Mouse (Mus musculus) heart, postnatal 10 days (tissue): ENCODE measurements around the gene Dnajc3. TPM values are rescaled to one million over a fixed set of nuclear protein-coding genes. Genes with fewer than 3 reads are reported as not detected.
A peak's percentile ranks its signal among the peaks of the same experiment; 100 is the strongest.

Experiments used
- DNase-seq, 2 experiments: peaks; one replicate each; pipeline ENCODE4 v3.0.0; 2021
- intact Hi-C: fragments of 180-260 bp; cut with DNase I; formaldehyde crosslinking; loops from one replicate; pipeline ENCODE4 v1.15.1; 2025
- total RNA-seq, 2 experiments: library from RNA; stranded (reverse); gene quantifications; 2 replicates each; pipeline ENCODE4 v1.2.3; 2021

The Dnajc3 gene
- 10 to 100 TPM; 26.4 to 27.1 TPM for total RNA-seq

DNA sequence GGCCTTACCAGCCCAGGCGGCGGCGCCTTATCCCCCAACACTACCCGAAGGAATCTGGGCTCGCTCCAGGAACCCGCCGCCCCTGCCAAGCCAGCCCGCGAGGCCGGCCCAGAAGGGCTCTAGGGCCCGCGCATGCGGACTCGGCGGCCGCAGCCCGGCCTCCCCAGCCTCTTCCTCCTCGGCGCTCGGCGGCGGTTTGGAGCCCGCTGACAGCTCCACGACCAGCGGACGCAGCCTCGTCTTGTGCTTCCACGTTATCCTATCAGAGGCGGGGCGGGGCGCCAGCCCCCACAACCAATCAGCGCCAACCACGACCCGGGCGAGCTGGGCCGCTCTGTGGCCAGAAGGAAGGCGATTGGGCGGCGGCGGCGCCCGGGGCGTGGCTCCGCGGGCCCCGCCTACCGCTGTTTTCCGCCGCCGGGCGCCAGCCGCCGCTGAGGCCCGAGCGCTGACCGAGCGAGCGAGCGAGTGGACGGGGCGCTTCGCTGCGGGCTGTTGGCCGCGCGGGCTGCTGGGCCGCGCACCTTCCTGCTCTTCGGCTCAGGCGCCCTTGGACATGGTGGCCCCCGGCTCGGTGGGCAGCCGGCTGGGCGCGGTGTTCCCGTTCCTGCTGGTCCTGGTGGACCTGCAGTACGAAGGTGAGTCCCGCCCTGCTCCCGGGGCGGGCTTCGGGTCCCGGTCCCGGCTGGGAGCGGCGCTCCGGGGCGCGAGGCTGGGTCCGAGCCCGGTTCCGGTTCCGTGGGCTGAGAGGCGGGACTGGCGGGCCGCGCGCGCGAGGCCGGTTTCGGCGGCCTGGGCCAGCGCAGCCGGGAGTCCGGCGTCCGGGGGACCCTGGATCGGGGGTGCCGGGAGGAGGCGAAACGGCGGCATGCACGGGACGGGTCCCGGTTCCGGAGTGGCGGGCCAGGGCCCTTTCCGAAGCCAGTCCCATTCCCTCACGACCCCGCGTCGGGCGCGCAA lies at the start of gene Dnajc3:
TSS of gene Dnajc3 (plus strand) at position 444 of the 960 bp plus-strand sequence.
- DNase-seq = peak; percentile 100
- intact Hi-C loops = no loop called here

DNA sequence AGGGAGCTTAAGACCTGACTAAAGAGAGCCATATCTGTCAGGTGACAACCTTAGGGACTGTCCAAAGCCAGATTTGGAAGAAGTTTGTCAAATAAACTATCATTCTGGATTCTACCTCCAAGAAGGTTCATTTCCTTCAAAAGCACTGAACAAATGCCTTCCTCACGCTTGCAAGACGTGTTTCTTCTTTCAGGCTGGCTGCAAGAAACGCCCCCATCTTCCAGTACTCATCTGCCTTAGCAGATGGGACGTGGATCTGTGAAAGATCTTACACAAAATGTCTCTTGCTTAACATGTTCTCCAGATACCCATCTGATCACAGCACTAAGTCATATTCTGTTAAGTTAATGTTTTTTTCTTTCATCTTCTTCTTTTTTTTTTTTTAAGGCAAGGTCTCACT lies 47.7 kb upstream of the Dnajc3 start:
- intact Hi-C loops = no loop called here
- DNase-seq = no peak

DNA sequence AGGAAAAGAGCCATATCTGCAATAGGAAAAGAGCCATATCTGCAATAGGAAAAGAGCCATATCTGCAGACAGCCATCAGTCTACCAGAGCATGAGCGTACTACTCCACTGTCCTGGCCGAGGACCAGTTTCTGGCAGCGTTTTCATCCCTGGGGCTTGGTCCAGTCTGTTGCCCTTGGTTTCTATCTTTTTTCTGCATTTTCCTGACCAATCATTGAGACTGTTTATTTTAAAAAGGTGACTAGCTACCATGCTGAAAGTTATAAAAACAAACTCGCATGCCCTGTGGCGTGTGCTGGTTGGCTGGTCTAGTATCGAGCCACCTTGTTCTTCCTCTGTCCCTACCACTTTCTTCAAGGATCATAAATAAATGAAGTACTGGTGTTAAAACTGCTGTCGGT lies 42.5 kb upstream of the Dnajc3 start:
- peak in 1 of 2 experiments; percentile 10 for DNase-seq
- intact Hi-C loops = no loop called here

DNA sequence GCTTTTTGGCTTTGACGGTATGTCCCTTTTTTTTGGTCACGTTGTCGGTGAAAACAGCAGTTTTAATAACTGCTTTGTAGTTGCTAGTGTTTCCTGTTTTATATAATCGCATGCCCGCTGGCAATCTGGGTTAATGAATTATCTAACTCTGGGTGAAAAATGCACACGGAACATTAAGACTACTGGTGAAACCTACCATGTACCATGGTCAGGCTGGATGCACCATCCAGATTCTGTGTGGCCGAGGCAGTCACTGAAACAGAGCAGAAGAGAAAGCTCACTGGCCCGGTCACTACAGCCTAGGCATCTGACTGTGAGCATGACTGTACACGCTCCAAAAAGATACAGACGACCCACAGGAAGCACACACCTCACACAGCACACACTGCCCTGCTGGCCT lies 42.1 kb upstream of the Dnajc3 start:
- intact Hi-C loops = no loop called here
- no peak for DNase-seq

DNA sequence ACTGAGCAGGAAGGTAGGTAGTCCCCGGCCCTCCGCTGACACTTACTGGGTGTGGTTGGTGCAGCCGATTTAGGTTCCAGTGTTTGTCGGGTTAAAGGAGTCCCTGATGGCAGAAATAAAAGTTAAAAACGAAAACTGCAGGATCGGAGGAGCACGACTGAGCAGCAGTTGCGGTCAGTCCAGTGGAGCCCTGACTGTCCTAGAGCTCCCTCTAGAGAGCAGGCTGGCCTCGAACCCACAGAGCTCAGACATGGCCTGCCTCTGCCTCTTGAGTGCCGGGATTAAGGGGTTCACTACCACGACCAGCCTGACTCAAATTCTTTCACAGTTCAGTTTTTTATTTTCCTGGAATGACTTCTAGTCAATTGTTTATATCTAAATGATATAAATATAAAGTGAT lies 37.8 kb upstream of the Dnajc3 start:
- DNase-seq = no peak
- intact Hi-C loops = no loop called here

DNA sequence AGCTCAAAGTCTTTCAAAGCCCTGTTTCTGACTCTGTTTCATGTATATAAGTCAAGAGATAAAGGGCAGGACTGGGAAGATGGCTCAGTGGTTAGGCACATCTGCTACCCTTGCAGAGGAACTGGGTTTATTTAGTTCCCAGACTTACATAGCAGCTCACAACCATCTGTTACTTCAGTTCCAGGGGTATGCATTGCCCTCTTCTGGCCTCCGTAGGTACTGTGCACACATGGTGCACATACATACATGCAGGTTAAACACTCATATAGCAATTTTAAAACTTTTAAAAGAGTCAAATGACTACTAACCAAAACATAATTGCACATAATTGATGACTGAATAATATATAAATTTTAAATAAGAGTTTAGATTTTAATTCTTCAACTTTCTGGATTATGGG lies 36.9 kb upstream of the Dnajc3 start:
- DNase-seq = no peak
- intact Hi-C loops = no loop called here

DNA sequence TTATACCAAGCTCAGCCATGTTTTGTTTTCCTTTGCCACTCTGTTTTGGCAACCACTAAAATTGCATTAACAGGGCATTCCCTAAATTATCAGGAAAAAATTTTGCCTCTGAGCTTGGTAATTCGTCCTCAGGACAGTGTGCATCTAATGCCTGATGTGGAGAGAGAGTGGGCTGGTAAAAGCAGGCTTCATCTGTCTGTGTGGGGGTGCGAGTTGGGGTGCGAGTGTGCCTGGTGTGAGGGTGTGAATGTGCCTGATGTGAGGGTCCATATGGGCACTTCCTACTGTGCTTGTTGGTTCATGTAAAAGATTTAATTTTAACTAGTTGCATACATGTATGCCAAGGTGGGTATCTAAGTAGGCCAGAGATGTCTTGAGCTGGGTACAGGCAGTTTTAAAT lies 34.4 kb upstream of the Dnajc3 start:
- intact Hi-C loops = no loop called here
- DNase-seq = no peak

DNA sequence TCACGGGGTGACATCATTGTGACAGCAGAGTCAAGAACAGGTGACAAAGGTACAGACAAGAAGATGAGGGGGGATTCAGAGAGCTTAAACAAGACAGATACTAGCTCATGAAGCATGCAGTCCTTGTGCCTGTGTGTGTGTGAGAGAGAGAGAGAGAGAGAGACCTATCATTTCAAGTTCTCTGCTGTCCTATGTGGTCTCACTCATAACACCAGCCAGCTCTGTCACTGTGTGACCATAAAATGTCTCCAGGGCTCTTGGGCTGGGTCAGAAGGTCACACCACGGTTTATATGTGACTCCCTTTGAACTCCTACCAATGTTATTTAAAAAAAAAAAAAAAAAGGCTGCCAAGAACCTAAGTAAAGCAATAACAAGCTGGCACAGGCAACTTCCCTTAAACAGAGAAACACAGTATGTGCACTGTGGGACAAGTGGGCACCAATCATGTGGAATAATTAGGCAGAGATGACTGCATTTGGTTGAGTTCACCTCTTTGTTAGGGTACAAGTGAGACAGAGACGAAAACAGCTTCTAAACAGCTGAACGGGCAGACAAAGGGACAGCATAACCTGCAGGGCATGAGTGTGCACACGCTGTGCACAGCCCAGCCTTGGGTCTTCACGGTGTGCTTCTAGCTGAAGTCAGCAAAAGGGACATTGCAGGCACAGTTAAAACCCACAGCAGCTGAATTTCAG lies 33.8 kb upstream of the Dnajc3 start:
- intact Hi-C loops = no loop called here
- no peak for DNase-seq

DNA sequence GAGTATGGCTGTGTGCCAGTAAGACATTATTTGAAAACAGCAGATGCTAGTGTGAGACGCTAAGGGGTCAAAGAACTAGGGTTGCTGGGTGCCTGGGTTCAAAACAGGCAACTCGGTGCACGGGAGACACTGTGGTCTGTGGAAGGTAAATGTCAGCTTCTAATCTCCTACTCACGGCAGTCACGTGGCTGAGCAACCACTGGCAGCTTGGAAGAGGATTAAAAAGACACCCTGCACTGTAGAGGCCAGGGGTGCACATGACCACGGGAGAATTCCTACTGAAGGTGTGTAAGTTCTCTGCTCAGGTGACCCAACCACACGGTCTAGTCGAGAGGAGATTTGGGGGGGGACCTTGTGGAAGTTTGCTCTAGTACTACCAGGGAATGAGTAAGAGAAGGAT lies 30.2 kb upstream of the Dnajc3 start:
- intact Hi-C loops = loop anchor here (5.0 kb wide), 1 partner anchor 85 kb away; no protein-coding TSS in a partner anchor
- DNase-seq = no peak

DNA sequence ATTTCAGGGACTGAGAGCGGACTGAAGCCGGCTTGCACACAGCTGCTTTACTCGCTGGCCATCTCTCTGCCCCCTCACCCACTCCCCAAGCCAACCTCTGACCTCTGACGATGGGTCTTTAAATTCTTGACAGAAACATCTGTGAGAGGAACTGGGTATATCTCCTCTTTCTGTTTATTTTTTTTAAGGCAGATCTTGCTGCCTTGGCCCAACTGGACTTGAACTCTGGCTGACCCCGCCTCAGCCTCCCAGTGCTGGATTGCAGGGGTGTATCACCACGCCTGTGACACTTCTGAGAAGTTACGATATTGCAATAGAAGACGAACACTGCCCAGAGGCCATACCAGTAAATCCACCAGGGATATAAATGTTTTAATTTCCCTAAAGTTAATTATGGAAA lies 27.9 kb upstream of the Dnajc3 start:
- intact Hi-C loops = loop anchor here (2.0 to 5.0 kb wide), 4 partner anchors 37 to 117 kb away; no protein-coding TSS in a partner anchor
- peak; percentile 37 for DNase-seq

DNA sequence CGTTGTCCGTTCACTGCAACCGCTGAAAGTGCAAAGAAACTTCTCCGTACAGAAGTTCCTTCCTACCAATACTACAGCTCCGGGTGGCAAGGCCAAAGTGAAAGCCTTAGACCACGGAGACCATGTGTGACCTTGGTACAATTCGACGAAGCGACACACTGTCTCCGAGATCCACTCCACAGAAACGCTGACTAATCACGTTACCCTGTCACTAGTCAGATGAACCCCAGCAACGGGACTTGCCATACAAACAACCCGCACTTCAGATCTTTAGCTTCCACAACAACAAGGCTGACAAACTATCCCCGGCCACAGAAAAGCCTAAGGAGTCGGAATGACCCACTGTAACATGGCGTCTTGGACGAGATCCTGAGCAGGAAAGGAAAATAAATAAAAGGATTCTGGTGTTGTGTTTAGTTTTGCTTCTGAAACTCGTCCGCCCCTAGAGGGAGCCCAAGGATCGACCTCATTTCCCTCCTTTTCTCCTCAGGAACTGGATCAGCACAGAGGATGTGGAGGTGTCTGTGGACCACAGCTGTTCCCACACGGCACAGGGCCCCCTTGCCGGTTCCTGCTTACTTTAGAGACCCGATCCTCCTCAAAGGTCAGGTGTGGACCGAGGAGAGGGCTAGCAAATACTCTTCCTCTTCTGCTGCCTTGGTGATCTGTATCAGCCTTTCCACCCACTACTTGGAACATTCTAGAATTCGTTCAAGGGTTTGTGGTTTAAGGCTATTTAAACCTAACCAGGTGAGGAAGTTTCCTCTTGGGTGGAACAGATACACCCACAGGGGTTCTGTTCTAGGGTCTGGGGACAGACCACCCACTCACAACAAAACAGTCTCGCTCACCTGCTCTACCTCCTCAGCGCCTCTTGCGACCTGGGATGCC lies 27.2 kb upstream of the Dnajc3 start:
- DNase-seq = peak; percentile 71 to 85
- intact Hi-C loops = loop anchor here (2.0 to 5.0 kb wide), 3 partner anchors 37 to 116 kb away; no protein-coding TSS in a partner anchor

DNA sequence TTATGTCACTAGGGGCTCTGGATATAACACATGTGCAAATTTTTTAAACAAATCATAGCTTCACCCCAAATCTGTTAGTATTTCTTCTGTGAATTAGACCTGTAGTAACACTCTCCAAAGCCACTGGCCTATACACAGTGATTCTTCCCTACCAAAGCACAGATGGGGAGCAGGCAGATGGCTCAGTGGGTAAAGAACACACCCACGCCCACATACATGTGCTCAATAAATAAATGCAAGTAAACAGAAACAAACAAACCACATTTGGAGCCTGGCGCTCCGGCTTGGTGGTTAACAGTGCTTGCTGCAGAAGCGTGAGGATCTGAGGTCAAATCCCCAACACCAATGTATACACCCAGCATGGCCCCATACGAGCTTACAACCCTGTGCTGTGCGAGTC lies 26.3 kb upstream of the Dnajc3 start:
- DNase-seq = no peak
- intact Hi-C loops = loop anchor here (2.0 to 5.0 kb wide), 3 partner anchors 36 to 115 kb away; no protein-coding TSS in a partner anchor

DNA sequence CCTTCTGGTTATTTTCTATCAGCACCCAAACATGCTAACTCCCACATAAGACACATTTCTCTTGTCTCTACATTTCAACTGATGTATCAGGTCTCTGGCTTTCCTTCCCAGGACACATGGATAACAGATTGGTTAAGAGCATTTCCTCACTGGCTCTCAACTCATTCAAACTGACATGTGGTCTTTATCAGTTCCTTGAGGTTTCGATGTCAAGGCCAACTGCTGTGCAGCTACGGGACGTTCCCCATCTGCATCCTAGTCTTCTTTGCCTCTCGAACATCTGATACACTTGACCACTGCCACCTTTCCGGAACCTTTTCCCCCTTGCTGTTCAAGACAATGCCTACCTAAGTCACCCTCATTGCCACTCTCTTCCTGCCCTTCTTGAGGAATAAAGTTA lies 24.1 kb upstream of the Dnajc3 start:
- DNase-seq = no peak
- intact Hi-C loops = loop anchor here (5.0 kb wide), 2 partner anchors 34 to 69 kb away; no protein-coding TSS in a partner anchor

DNA sequence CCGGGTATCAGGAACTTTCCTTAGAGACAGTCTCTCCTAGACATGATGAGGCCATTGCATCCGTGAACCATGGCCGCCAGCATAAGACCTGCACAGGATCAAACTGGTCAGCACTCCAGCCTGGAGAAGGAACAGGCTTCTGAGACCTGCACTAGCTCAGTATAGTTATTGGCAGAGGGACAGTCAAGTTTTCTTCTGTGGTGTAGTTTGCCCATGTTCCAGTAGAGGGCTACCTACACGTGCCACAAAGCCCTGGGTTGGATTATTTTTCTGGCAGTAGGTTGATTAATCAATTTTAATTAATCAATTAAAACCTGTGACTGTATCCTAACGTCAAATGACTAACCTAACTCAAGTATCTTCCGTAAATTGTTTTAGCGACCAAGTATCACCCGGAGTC lies 18.8 kb upstream of the Dnajc3 start:
- intact Hi-C loops = no loop called here
- DNase-seq = peak; percentile 24 to 51

DNA sequence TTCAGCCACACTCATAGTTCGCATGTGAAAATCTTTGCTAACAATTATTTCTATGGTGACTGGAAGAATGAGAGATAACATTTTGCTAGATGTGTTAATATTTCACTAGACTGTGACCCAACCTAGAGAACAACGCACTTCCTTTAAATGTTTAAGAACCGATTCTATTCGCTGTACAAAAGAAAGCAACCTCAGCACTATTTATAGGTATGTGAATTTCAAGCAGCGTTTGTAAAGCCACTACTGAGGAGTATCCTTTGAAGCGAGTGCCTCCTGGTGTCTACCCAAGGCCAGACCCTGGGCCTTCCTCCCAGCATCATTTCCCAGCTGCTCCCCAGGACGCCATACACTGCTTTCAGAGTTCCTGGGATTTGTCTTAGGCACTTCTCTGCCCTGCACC lies 17.1 kb upstream of the Dnajc3 start:
- DNase-seq = no peak
- intact Hi-C loops = no loop called here

DNA sequence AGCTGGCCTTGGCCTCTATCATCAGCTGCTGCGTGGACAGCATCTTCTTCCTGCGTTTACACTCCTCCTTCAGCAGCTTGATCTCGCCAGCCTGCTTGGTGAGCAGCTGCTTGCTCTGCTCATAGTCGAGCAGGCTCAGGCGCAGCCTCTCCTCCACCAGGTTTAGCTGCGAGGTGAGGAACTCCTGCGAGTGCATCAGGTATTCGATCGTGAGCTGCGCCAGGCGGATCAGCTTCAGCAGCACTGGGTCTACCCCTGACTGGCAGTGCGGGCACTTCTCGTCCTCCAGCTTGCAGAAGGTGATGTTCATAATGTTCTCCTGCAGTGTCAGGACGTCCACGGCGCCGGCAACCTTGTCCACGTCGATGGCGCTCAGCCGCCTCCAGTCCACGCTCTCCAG lies 15.5 kb upstream of the Dnajc3 start:
- intact Hi-C loops = no loop called here
- no peak for DNase-seq

DNA sequence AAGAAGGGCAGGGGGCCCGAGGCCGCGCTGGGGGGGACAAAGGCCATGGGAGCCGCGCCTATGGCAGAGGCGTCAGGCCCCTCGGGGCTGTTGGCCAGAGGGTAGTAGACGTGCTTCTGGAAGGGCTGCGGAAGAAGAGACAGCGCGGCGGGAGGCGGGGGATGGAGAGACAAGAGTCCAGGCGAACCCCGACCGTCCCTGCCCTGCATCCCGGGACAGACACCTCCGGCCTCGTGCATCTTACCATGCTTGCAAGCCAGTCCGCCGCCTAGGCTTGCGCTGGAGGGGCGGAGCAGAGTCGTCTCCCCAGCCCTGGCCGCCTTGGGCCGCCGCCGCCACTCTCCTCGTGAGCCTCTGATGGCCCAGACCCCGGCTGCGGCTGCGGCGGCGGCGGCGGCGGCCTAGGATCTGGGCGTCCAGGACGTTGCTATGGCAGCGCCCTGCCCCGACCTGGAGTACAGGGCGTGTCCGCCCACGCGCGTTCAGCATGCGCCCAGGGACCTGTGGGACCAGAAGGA lies 15.1 kb upstream of the Dnajc3 start:
- peak; percentile 32 for DNase-seq
- intact Hi-C loops = no loop called here

DNA sequence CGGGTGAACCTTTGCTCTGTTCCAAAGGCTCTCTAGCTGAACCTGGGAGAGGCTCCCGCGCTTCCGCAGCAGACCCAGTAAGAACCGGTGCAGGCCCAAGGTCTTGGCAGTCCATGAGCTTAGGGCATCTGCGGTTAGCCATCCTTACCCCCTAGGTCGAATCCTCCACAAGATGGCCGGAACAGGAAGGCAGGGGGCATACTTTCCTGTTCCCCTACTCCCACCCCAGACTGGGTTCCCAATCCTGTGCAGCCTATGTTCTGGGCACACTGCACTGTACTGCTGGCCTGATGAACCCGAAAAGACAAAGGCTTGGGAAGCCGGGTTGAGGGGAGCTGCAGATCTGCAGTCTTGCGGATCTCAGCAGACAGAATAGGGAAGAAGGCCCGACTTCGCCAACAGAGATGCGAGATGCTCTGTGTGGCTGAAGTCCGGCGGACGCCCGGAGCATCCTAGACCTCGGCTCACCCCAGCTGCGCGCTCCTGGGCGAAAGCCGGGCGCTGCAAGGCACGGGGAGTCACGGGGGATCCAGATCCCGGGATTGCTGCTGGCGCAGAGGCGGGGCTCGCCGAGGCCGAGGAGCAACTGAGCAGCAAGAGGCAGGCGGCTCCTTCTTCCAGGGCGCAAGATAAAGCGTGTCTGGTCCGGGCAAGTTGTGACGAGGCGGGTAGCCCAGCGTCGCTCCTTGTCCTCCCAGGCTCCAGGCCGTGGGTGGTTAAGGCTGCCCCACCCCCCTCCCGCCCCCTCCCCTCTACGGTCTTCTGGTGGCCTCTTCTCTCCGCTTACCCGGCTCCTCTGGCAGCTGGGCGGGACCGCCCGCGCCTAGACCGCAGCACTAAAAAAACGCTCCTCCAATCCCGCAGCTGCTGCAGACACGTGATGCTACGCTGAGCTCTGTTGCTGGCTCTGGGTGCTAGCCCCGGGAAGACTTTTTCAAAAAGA lies 12.8 kb upstream of the Dnajc3 start, which contains the start of gene Dzip1:
TSS of gene Dzip1 (minus strand) at position 788 of the 943 bp plus-strand sequence.
- intact Hi-C loops = no loop called here
- DNase-seq = peak; percentile 68 to 73

DNA sequence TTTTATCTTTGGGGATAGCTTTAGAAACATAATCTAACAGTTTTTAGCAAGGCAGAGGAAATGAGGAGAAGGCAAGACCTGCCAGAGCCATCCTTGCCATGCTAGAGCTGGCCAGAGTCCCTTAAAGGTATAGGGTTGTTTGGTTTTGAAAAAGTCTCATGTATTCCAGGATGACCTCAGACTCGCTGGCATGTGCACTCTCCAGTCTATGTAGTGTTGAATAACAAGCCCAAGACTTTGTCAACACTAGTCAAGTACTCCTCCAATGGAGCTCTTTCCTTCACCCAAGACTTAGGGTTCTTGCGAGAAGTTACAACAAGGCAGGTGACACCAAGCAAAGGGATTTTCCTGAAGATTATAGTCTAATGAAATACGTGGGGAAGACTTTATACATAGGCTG lies 9.2 kb upstream of the Dnajc3 start:
- intact Hi-C loops = no loop called here
- no peak for DNase-seq
